Mouse (Mus musculus) liver, adult 2 months (tissue): Measurements from ENCODE around the gene Drc7. TPM values are rescaled to one million over a fixed set of nuclear protein-coding genes. Genes with fewer than 3 reads are reported as not detected.
"Not testable (repeated sequence)": the region's sequence is repeated elsewhere in the genome, so short reads cannot be mapped to it uniquely, and the experiment has no call there.

Experiments used
- DNase-seq: peaks from one replicate; pipeline ENCODE4 v3.0.0-alpha.2; 2011; ENCODE audit warnings: low read depth, low spot score; ENCODE audit errors: extremely low read depth
- H3K27ac ChIP-seq: fragments of 200-500 bp; replicated peaks from 2 replicates; pipeline ENCODE4 v1.5.1; 2012; ENCODE audit warnings: low read depth, mild to moderate bottlenecking, control low read depth, inconsistent platforms, low read length; ENCODE audit not compliant: insufficient read depth
- H3K27me3 ChIP-seq: fragments of 200-500 bp; 2 replicates; pipeline ENCODE4 v1.6.1; 2012; ENCODE audit warnings: mild to moderate bottlenecking, moderate library complexity, low read length, inconsistent platforms; ENCODE audit not compliant: control insufficient read depth, insufficient read depth
- H3K36me3 ChIP-seq: fragments of 200-500 bp; 2 replicates; pipeline ENCODE4 v1.6.1; 2012; ENCODE audit warnings: low read length, inconsistent platforms; ENCODE audit not compliant: control insufficient read depth, insufficient read depth
- H3K4me1 ChIP-seq: fragments of 200-500 bp; 2 replicates; pipeline ENCODE4 v1.6.1; 2011; ENCODE audit warnings: low read length; ENCODE audit not compliant: control insufficient read depth, insufficient read depth
- H3K4me3 ChIP-seq: fragments of 200-500 bp; 2 replicates; pipeline ENCODE4 v1.5.1; 2011; ENCODE audit warnings: low read depth, mild to moderate bottlenecking, control low read depth, low read length, moderate library complexity; ENCODE audit not compliant: insufficient read depth
- H3K79me2 ChIP-seq: fragments of 200-500 bp; 2 replicates; pipeline ENCODE4 v1.6.1; 2012; ENCODE audit warnings: inconsistent platforms, mild to moderate bottlenecking, low read length, moderate library complexity; ENCODE audit not compliant: control insufficient read depth, insufficient read depth
- H3K9ac ChIP-seq: fragments of 200-500 bp; 2 replicates; pipeline ENCODE4 v1.6.1; 2012; ENCODE audit warnings: low read depth, mild to moderate bottlenecking, control low read depth, inconsistent platforms, low read length
- CTCF ChIP-seq: fragments of 200-500 bp; IDR thresholded peaks from 2 replicates; pipeline ENCODE4 v1.5.1; 2011; ENCODE audit warnings: low read depth, low read length, control low read depth
- POLR2A ChIP-seq: fragments of 200-500 bp; IDR thresholded peaks from 2 replicates; pipeline ENCODE4 v1.6.1; 2011; ENCODE audit warnings: low read length, control low read depth; ENCODE audit not compliant: insufficient read depth; ENCODE audit errors: extremely low read depth
- WGBS: fragments of 180-500 bp; shearing (Covaris S2); methylation state at CpG from one replicate; pipeline ENCODE4 v1.1.7; 2018; 5-methylcytosine and 5-hydroxymethylcytosine counted together
- polyA plus RNA-seq: library from polyadenylated mRNA; depleted of rRNA; stranded (reverse); fragments of >200 nt; gene quantifications from 2 replicates; pipeline ENCODE4 v1.2.3, GENCODE M21; 2012
- total RNA-seq: library from RNA; depleted of rRNA; stranded (reverse); fragments of >200 nt; gene quantifications from 2 replicates; pipeline ENCODE4 v1.2.3, GENCODE M21; 2014

Gene Drc7
- total and polyA plus RNA-seq, 2 experiments, result not detected

- H3K27ac ChIP-seq, result no peak overlapping the region
- no peaks in the 10 kb centered on the region for H3K79me2 ChIP-seq
- DNase-seq, result no peak
- H3K9ac ChIP-seq, result no peak overlapping the region
- TF ChIP-seq POLR2A (no peak), CTCF (no peak)
- H3K27me3 ChIP-seq, result no peaks in the 10 kb centered on the region
- H3K4me1 ChIP-seq, result no peaks in the 10 kb centered on the region
- 70% methylated on average over 9 of the region's 9 CpGs for WGBS
- peak overlapping the region; percentile 31; the same call in 1 of the 2 replicates for H3K4me3 ChIP-seq
- H3K36me3 ChIP-seq, result no peaks in the 10 kb centered on the region
Measured at GRCm38 (mm10) chr8:95017969-95018635, 36.8 kb upstream of the Drc7 start.

- Histone ChIP-seq H3K36me3 (no peaks in the 10 kb centered on the region), H3K4me3 (peak overlapping the region; percentile 50), H3K4me1 (0 out of 2 replicates have a peak, but pooled peaks cover 3% of the 10 kb centered on the region), H3K27ac (peak overlapping the region; percentile 75), H3K9ac (no peak overlapping the region; the same call in 1 of the 2 replicates), H3K27me3 (no peaks in the 10 kb centered on the region), H3K79me2 (no peaks in the 10 kb centered on the region)
- WGBS, result 36% methylated on average over 12 of the region's 12 CpGs
- no peak for TF ChIP-seq CTCF
- TF ChIP-seq POLR2A, result no peak
- no peak for DNase-seq
Measured at GRCm38 (mm10) chr8:95020293-95020777, 34.6 kb upstream of the Drc7 start.

GRCm38 (mm10) chr8:95020821-95021220, 34.1 kb upstream of the Drc7 start:
- TF ChIP-seq POLR2A, result no peak
- TF ChIP-seq CTCF, result no peak
- no peaks in the 10 kb centered on the region for H3K27me3 ChIP-seq
- 72% methylated on average over 10 of the region's 10 CpGs for WGBS
- peak overlapping the region; percentile 31; the same call in 1 of the 2 replicates for H3K9ac ChIP-seq
- H3K4me1 ChIP-seq, result 0 out of 2 replicates have a peak, but pooled peaks cover 3% of the 10 kb centered on the region
- peak overlapping the region; percentile 37 for H3K27ac ChIP-seq
- DNase-seq, result no peak
- no peaks in the 10 kb centered on the region for H3K79me2 ChIP-seq
- H3K4me3 ChIP-seq, result peak overlapping the region; percentile 26
- no peaks in the 10 kb centered on the region for H3K36me3 ChIP-seq

- Histone ChIP-seq H3K27ac (no peak overlapping the region), H3K4me1 (0 out of 2 replicates have a peak, but pooled peaks cover 3% of the 10 kb centered on the region), H3K79me2 (no peaks in the 10 kb centered on the region), H3K27me3 (0 out of 2 replicates have a peak, but pooled peaks cover 2% of the 10 kb centered on the region), H3K36me3 (no peaks in the 10 kb centered on the region), H3K4me3 (no peak overlapping the region), H3K9ac (no peak overlapping the region)
- TF ChIP-seq CTCF, result no peak
- TF ChIP-seq POLR2A, result no peak
- DNase-seq, result no peak
- 47% methylated on average over 8 of the region's 8 CpGs for whole genome bisulfite sequencing
Measured at GRCm38 (mm10) chr8:95023201-95023600, 31.7 kb upstream of the Drc7 start.

GRCm38 (mm10) chr8:95024387-95024786, 30.5 kb upstream of the Drc7 start:
- DNase-seq, result no peak
- TF ChIP-seq POLR2A, result no peak
- no peak for TF ChIP-seq CTCF
- 0 out of 2 replicates have a peak, but pooled peaks cover 2% of the 10 kb centered on the region for H3K27me3 ChIP-seq

GRCm38 (mm10) chr8:95025421-95025820, 29.5 kb upstream of the Drc7 start:
- no peak overlapping the region for H3K27ac ChIP-seq
- no peak for DNase-seq
- no peaks in the 10 kb centered on the region for H3K79me2 ChIP-seq
- peak; percentile 39; the same call in 1 of the 2 replicates for TF ChIP-seq CTCF
- no peak for TF ChIP-seq POLR2A
- 0 out of 2 replicates have a peak, but pooled peaks cover 3% of the 10 kb centered on the region for H3K4me1 ChIP-seq
- WGBS, result 55% methylated on average over 2 of the region's 2 CpGs
- no peaks in the 10 kb centered on the region for H3K36me3 ChIP-seq
- no peak overlapping the region for H3K9ac ChIP-seq
- H3K27me3 ChIP-seq, result 0 out of 2 replicates have a peak, but pooled peaks cover 2% of the 10 kb centered on the region
- H3K4me3 ChIP-seq, result no peak overlapping the region

More at GRCm38 (mm10) chr8:95024387-95024786, 30.5 kb upstream of the Drc7 start:
- no peaks in the 10 kb centered on the region for H3K79me2 ChIP-seq
- H3K4me1 ChIP-seq, result 0 out of 2 replicates have a peak, but pooled peaks cover 3% of the 10 kb centered on the region
- no peak overlapping the region for H3K4me3 ChIP-seq
- H3K36me3 ChIP-seq, result no peaks in the 10 kb centered on the region
- H3K27ac ChIP-seq, result no peak overlapping the region
- WGBS, result 80% methylated on average over 4 of the region's 4 CpGs
- H3K9ac ChIP-seq, result no peak overlapping the region

- DNase-seq, H3K9ac ChIP-seq, H3K27ac ChIP-seq, H3K4me1 ChIP-seq, H3K36me3 ChIP-seq, H3K79me2 ChIP-seq, H3K27me3 ChIP-seq, H3K4me3 ChIP-seq: not testable (repeated sequence)
- 70% methylated on average over 7 of the region's 7 CpGs for WGBS
Measured at GRCm38 (mm10) chr8:95028391-95028790, 26.5 kb upstream of the Drc7 start.
